Mouse (Mus musculus) frontal cortex, adult 2 months (tissue): ENCODE measurements around the gene Hmox1. TPM values are rescaled to one million over a fixed set of nuclear protein-coding genes. Genes with fewer than 3 reads are reported as not detected.
A peak's percentile ranks its signal among the peaks of the same experiment; 100 is the strongest.

ENCODE experiments used
- DNase-seq, 2 experiments: peaks; one replicate each; pipeline ENCODE4 v3.0.0; 2022; ENCODE audit warnings: low spot score in 1 of 2; ENCODE audit errors: extremely low spot score in 1 of 2
- polyA plus RNA-seq: library from polyadenylated mRNA; depleted of rRNA; stranded (reverse); fragments of >200 nt; gene quantifications from 2 replicates; pipeline ENCODE4 v1.2.3, GENCODE M21; 2012; rRNA removed

Hmox1 gene
- polyA plus RNA-seq: 9.8 TPM in 2 replicates

GRCm38 (mm10) chr8:75093399-75094156 lies at the start of gene Hmox1:
Hmox1 (plus strand) TSS chr8:75093621.
- peak; percentile 82 to 90 for DNase-seq

- no peak for DNase-seq
Measured at GRCm38 (mm10) chr8:75046303-75046702, 47.1 kb upstream of the Hmox1 start.

GRCm38 (mm10) chr8:75047784-75048183 lies 45.6 kb upstream of the Hmox1 start:
- no peak for DNase-seq

- DNase-seq: no peak
Measured at GRCm38 (mm10) chr8:75053342-75053741, 40.1 kb upstream of the Hmox1 start.

- DNase-seq: no peak
Measured at GRCm38 (mm10) chr8:75055673-75056072, 37.7 kb upstream of the Hmox1 start.

GRCm38 (mm10) chr8:75060022-75060421 lies 33.4 kb upstream of the Hmox1 start:
- DNase-seq: no peak

- DNase-seq: no peak
Measured at GRCm38 (mm10) chr8:75060815-75061214, 32.6 kb upstream of the Hmox1 start.

- peak in 1 of 2 experiments; percentile 15 for DNase-seq
Measured at GRCm38 (mm10) chr8:75063290-75063689, 30.1 kb upstream of the Hmox1 start.

- peak; percentile 23 to 52 for DNase-seq
Measured at GRCm38 (mm10) chr8:75064790-75065189, 28.6 kb upstream of the Hmox1 start.

GRCm38 (mm10) chr8:75067287-75067686 lies 26.1 kb upstream of the Hmox1 start:
- DNase-seq: no peak

- DNase-seq: no peak
Measured at GRCm38 (mm10) chr8:75070297-75070696, 23.1 kb upstream of the Hmox1 start.

GRCm38 (mm10) chr8:75071627-75072346 lies 21.6 kb upstream of the Hmox1 start:
- peak; percentile 71 to 92 for DNase-seq

GRCm38 (mm10) chr8:75074876-75075275 lies 18.5 kb upstream of the Hmox1 start:
- DNase-seq: no peak

- DNase-seq: no peak
Measured at GRCm38 (mm10) chr8:75078215-75078614, 15.2 kb upstream of the Hmox1 start.

GRCm38 (mm10) chr8:75078851-75079250 lies 14.6 kb upstream of the Hmox1 start:
- no peak for DNase-seq

- no peak for DNase-seq
Measured at GRCm38 (mm10) chr8:75081364-75082040, 11.9 kb upstream of the Hmox1 start.

GRCm38 (mm10) chr8:75082181-75082805 lies 11.1 kb upstream of the Hmox1 start:
- no peak for DNase-seq

- DNase-seq: peak; percentile 78 to 89
Measured at GRCm38 (mm10) chr8:75083846-75084245, 9.6 kb upstream of the Hmox1 start.

GRCm38 (mm10) chr8:75084382-75085064 lies 8.9 kb upstream of the Hmox1 start:
- DNase-seq: no peak

- DNase-seq: no peak
Measured at GRCm38 (mm10) chr8:75086002-75086401, 7.4 kb upstream of the Hmox1 start.
